Mouse (Mus musculus) bone marrow, adult 2 months (tissue): ENCODE measurements around the gene Ctnnbl1.

Experiments used
- CTCF ChIP-seq: fragments of 200-500 bp; IDR thresholded peaks from 2 replicates; pipeline ENCODE4 v1.5.1; 2011; ENCODE audit warnings: low read length, control low read depth; ENCODE audit not compliant: control insufficient read depth, insufficient read depth
- POLR2A ChIP-seq: fragments of 200-500 bp; IDR thresholded peaks from 2 replicates; pipeline ENCODE4 v1.6.1; 2011; ENCODE audit warnings: low read depth, mild to moderate bottlenecking, control low read depth, low read length, borderline replicate concordance; ENCODE audit not compliant: control insufficient read depth

DNA sequence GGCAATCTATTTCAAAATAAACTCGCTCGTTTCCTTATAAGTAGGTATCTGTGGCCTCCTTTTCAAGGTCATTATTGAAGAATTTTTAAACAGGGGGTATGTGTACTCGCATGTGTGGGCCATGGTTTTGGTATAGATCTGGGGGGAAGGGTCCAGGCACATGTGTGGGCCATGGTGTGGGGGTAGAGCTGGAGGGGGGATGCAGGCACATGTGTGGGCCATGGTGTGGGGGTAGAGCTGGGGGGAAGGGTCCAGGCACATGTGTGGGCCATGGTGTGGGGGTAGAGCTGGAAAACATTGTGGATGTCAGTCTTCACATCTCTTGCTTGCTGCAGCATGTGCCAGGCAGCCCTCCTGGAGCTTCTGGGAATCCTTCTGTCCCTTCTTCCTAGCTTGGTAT, 129.9 kb downstream of the Ctnnbl1 start:
- TF ChIP-seq POLR2A (no peak), CTCF (no peak)
